Mouse (Mus musculus): Measurements from ENCODE around the gene Tmem184b.

DNA sequence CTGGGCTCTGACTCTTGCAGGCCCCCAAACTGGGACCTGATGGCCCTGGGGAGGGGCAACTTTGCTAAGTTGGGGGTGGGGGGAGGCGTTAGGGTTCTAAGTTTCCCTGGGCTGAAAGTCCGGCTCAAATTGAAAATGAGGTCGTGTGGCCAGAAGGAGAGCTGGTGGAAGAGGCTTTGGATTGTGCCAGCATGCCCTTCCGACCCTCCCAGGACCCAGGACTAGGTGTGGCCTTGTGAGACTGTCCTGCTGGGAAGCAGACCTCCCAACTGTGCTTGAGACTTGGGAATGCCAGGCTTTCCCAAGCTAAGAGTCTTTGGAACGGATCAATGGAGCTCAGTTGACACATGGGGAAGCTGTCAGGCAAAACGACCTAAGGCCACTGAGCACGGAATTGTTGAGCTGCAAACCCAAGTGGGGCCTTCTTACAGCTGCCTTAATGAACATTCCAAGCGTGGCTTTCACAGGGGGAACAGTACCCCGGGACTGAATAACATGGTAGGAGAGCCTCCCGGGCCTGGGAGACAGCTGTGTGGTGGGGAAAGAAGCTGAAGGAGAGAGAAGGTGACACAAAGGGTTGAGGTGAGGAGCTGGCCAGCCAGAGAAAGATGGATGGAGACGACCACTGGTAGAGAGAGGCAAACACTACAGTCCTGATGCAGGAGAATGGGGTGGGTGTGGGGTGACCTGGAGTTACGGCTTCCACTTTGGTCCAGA lies 45.2 kb downstream of the Tmem184b start:
- TF ChIP-seq CTCF (IDR thresholded peaks at IDR 0.05; ENCODE audit: low read depth, low read length) (no peak), GATA1 (IDR thresholded peaks at IDR 0.05; ENCODE audit: borderline replicate concordance, low read length) (no peak), TAL1 (conservative IDR thresholded peaks at IDR 0.05; ENCODE audit: low read depth, low read length) (no peak)

Measured in G1E (cell line).